Mouse (Mus musculus): ENCODE measurements around the gene Lpp.

The Lpp gene

DNA sequence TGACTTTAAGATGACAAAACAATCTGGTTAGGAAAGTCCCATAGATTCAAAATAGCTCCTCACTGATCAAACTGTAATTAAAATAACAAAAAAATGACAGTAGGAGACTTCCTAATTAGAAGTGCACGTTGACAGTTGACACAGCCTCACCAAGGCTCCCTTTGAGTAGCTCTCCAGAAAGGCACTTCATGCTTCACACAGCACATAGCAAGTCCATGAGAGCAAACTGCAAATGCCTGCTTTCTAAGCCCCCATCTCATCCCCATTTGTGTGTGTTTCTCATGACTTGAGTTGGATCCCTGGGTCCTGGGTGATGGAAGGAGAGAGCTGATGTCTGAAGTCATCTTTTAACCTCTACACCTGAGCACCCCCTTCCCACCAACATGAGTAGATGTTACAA lies 78.5 kb downstream of the Lpp start:
- no peak for DNase-seq (ENCODE audit: low read depth)

GRCm38 (mm10) chr16:24473966-24474365 lies 80.7 kb downstream of the Lpp start:
- no peak for DNase-seq (ENCODE audit: low read depth)

- no peak for DNase-seq (ENCODE audit: low read depth)
These were observed 81.5 kb downstream of the Lpp start for GRCm38 (mm10) chr16:24474781-24475180.

- DNase-seq (ENCODE audit: low read depth): no peak
These were observed 82.1 kb downstream of the Lpp start for GRCm38 (mm10) chr16:24475305-24475947.

GRCm38 (mm10) chr16:24476911-24477401 lies 83.6 kb downstream of the Lpp start:
- no peak for DNase-seq (ENCODE audit: low read depth)

GRCm38 (mm10) chr16:24478006-24478405 lies 84.7 kb downstream of the Lpp start:
- DNase-seq (ENCODE audit: low read depth): no peak

GRCm38 (mm10) chr16:24478851-24479250 lies 85.5 kb downstream of the Lpp start:
- no peak for DNase-seq (ENCODE audit: low read depth)

GRCm38 (mm10) chr16:24482648-24483047 lies 89.3 kb downstream of the Lpp start:
- DNase-seq (ENCODE audit: low read depth): no peak

DNA sequence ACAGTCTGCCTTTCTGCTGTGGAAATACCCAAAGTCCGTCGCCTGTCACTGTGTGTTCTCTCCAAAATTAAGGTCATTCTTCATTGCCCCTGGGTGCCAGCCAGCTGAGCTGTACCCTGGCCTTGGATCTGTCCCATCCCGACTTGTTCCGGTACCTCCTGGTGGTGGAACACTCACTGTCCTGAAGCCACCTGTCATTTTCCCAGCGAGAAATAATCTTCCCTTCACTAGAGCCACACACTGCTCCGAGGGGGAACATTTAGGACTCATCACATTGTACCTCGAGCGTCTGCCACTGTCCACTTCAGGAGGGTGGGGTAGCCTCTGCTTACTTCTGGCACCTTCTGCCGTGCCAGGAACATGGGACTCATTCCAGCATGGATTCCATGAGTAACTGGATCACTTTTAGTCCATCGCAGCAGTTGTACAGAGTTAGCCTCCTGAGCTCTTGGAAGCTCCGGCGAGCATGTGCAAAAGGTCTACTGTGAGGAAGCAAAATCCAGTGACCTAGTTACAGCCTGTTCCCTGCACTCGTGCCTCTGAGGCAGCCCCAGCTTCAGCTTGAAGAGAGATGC lies 90.3 kb downstream of the Lpp start:
- DNase-seq (ENCODE audit: low read depth): no peak

- DNase-seq (ENCODE audit: low read depth): no peak
These were observed 94.5 kb downstream of the Lpp start for GRCm38 (mm10) chr16:24487782-24488241.

DNA sequence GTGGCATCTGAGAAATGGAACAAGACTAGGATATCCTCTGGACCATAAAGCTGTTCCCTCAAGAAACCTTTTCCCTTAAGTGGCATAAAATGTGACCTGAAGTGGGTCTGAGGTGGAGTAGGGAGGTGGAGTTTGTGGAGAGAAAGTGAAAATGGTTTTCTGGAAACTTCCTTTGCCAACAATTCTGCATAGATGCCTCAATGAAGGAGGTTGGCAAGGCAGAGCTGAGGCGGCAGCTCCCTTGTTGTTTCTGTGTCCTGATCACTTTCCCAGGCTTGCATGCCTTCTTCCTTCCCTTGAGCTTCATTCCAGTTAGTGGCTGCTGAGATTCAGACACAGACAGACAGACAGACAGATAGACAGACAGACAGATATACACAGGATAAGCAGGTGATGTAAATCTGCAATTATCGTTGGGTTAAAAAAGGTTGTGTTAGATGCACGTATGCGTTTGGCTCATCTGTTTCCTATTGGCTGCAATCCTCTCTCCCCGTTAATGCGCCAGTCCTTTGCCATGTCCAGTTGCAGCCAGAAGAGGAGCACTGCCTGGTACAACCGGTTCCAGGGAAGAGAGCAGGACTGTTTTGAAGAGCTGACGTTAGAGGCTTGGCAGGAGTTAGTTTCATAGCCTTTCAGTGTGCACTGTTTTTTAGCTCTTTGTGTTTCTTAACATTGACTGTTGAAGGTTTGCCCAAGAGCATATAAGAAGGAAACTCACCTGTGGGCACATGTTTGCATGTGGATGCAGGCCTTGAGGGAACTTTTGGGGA lies 96.4 kb downstream of the Lpp start:
- DNase-seq (ENCODE audit: low read depth): no peak

GRCm38 (mm10) chr16:24490751-24491485 lies 97.6 kb downstream of the Lpp start:
- no peak for DNase-seq (ENCODE audit: low read depth)

DNA sequence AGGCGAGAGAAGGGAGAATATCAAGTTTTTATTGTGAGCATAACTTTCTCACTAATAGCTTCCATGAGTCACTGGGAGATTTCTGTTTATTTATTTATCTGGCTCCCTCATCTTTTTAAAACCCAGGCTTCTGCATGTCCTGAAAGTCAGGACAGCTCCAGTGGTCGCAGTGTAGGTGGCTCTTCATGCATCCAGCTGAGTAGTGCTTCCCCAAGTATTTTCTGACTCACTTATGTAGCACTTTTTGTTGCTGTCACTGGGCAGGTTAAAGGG lies 98.1 kb downstream of the Lpp start:
- no peak for DNase-seq (ENCODE audit: low read depth)

- DNase-seq (ENCODE audit: low read depth): no peak
These were observed 99.1 kb downstream of the Lpp start for GRCm38 (mm10) chr16:24492194-24492940.

DNA sequence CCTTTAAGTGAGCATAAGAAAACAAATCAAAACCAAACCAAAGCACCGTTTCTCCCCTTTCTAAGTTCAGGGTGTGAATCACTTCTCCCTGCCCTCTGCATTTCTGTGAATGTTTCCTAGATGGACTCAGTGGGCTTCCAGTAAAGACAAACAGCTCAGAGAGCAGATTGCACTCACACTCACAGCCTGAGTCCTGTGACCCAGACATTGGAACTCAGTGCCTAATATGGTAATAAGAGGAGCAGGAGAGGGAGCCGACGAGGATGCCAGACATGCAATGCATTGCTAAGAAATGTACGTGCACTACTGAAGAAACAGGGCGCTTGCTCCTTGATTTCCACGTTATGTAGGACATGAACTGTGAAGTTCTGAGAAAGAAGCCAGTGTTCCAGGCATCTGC lies 101.2 kb downstream of the Lpp start:
- DNase-seq (ENCODE audit: low read depth): no peak

DNA sequence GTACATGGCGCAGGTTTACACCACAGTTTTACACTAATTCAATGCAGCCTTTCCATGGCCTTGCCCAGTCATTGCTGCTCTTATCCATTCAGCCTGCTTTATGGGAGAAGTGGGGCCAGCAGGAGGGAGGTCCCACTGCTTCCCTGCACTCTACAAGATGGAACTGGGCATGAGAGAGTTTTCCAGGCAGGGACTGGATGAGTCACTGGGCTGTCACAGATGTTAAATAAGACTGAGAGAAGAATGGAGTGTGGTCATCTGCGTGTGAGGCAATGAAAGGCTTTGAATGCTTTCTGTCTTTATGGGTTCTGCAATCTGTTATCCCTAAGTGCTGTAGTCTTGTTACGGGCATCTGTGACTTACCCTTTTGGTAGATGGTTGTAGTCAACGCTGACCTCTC lies 102.2 kb downstream of the Lpp start:
- DNase-seq (ENCODE audit: low read depth): no peak

DNA sequence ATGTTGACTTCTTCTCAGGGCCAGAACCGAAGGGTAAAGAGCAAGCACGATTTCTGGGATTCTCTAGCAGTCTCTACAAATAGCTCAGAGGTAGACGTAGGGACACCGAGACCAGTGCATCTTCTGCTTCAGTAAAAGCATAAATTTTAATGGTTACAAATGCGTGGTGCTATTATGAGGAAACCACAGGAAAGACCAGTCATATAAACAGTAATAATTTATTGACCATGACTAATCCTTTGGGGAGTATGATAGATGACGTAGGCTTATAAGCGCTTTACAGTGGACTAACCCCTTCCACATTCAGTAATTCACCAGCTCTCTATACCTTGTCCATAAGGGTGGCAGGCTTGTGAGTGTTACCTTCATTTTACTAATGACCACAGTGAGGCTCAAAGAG lies 103.3 kb downstream of the Lpp start:
- DNase-seq (ENCODE audit: low read depth): no peak

- DNase-seq (ENCODE audit: low read depth): no peak
These were observed 104.1 kb downstream of the Lpp start for GRCm38 (mm10) chr16:24497413-24497812.

- DNase-seq (ENCODE audit: low read depth): no peak
These were observed 104.9 kb downstream of the Lpp start for GRCm38 (mm10) chr16:24498103-24498659.

DNA sequence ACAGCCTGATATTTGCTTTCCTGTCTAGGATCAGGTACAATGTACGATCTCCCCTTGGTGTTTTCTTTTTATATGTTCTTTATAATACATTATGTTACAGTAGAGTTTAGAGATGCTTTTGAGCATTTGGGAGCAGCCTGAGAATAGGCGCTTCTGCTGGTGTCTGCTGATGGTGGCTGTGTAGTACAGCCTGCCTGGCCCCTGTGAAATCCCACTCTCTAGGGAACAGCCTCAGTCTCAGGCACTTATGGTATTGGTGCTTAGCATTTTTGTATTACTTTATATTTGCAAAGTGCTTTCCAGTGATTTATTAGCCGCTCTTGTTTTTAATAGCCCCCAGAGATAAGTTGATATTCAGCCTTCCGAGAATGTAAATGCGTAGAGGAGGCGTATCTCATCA lies 107.9 kb downstream of the Lpp start:
- DNase-seq (ENCODE audit: low read depth): no peak

DNA sequence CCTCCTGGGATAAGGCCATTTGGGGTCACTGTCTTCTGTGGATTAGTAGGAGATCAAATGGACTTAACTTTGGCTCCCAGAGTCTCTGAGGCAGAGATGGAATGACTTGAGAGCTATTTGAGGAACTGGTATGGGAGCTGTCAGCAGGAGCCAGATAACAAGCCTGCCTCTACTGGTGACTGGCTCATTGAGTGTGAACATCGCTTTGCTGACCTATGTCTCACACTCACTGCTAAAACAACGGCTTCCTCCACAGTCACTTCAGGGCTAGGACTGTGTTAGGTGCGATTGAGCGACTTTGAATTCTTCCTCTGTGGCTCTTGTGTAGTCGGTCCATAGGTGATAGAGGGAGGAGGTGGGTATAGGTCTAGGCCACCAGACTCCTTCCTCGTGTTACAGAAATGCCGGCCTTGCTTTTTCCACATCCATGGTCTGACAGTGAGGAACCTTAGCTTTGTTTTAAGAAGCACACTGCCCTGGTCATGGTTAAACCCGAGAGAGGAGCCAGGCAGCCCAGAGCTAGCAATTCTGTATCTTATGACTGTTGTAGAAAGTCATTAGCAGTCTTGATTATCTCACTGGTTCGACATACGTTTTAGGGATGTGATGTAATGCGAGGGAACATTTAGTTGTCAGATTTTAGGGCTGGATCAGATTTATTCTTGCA lies 108.5 kb downstream of the Lpp start:
- DNase-seq (ENCODE audit: low read depth): no peak

Data from induced T-regulatory cell, adult 2 months (primary cell).